Mouse (Mus musculus): ENCODE measurements around the gene Fdps.

DNA sequence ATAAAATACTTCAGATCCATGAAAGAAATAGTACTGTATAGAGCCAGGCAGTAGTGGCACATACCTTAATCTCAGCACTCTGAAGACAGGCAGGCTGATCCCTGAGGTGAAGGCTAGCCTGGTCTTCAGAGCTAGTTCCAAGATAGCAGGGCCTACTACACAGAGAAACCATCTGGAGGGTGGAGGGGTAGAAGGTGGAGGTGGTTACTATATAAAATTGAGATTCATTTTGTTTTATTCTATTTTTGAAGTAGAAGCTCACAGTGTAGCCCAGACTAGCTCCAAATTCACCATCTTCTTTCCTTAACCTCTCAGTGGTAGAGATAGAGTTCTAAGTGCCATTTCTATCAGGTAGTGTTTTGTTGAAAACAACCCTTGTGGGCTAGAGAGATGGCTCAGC lies 34.5 kb downstream of the Fdps start:
- TF ChIP-seq CTCF (IDR thresholded peaks at IDR 0.05; ENCODE audit: borderline replicate concordance, control insufficient read depth, extremely low read depth, insufficient read depth, low read length, poor library complexity): no peak
- no peak for TF ChIP-seq POLR2A (IDR thresholded peaks at IDR 0.05; ENCODE audit: control insufficient read depth, extremely low read depth, insufficient read depth, low read length, poor library complexity)

Measured in thymus, adult 2 months (tissue).